Mouse (Mus musculus) embryonic fibroblast, embryonic 13.5 days (primary cell): ENCODE results near the gene Rnd2.

Experiments used
- CTCF ChIP-seq: IDR thresholded peaks from 2 replicates; pipeline ENCODE4 v1.5.1; 2011; ENCODE audit warnings: mild to moderate bottlenecking, control low read depth, low read length, moderate library complexity, borderline replicate concordance; ENCODE audit not compliant: insufficient read depth
- POLR2A ChIP-seq: IDR thresholded peaks from 2 replicates; pipeline ENCODE4 v1.6.1; 2011; ENCODE audit warnings: low read depth, mild to moderate bottlenecking, control low read depth, low read length, moderate library complexity

- TF ChIP-seq CTCF (no peak), POLR2A (no peak)
These were observed 4.4 kb downstream of the Rnd2 start for GRCm38 (mm10) chr11:101469155-101469554.
